Mouse (Mus musculus) kidney, embryonic 14.5 days (tissue): Measurements from ENCODE around the gene Pla2g2c. TPM values are rescaled to one million over a fixed set of nuclear protein-coding genes. Genes with fewer than 3 reads are reported as not detected.

Experiments
- ATAC-seq: fragments of 200-750 bp; cut with Nextera tagmentation; 2 replicates; pipeline ENCODE4 v1.8.0; 2017; ENCODE audit warnings: moderate number of reproducible peaks, mild to moderate bottlenecking, moderate TSS enrichment, moderate library complexity; ENCODE audit not compliant: low FRiP score, low TSS enrichment
- H3K27ac ChIP-seq: fragments of 300-500 bp; sonication (generic); 2 replicates; pipeline ENCODE4 v1.5.1; 2014; ENCODE audit warnings: low read depth, mild to moderate bottlenecking, low read length, moderate library complexity, mixed read lengths
- H3K27me3 ChIP-seq: fragments of 300-500 bp; sonication (generic); 2 replicates; pipeline ENCODE4 v1.6.1; 2014; ENCODE audit warnings: mild to moderate bottlenecking, low read length; ENCODE audit not compliant: control insufficient read depth, insufficient read depth
- H3K36me3 ChIP-seq: fragments of 300-500 bp; sonication (generic); 2 replicates; pipeline ENCODE4 v1.6.1; 2014; ENCODE audit warnings: low read length, mixed read lengths; ENCODE audit not compliant: control insufficient read depth, insufficient read depth
- H3K4me1 ChIP-seq: fragments of 300-500 bp; sonication (generic); 2 replicates; pipeline ENCODE4 v1.6.1; 2014; ENCODE audit warnings: low read length, mixed read lengths; ENCODE audit not compliant: control insufficient read depth, insufficient read depth
- H3K4me2 ChIP-seq: fragments of 300-500 bp; sonication (generic); replicated peaks from 2 replicates; pipeline ENCODE4 v1.6.1; 2014; ENCODE audit warnings: low read depth, mild to moderate bottlenecking, low read length
- H3K4me3 ChIP-seq: fragments of 300-500 bp; sonication (generic); 2 replicates; pipeline ENCODE4 v1.5.1; 2014; ENCODE audit warnings: mild to moderate bottlenecking, low read length
- H3K9ac ChIP-seq: fragments of 300-500 bp; sonication (generic); 2 replicates; pipeline ENCODE4 v1.6.1; 2014; ENCODE audit warnings: low read depth, mild to moderate bottlenecking, low read length, moderate library complexity
- H3K9me3 ChIP-seq: fragments of 300-500 bp; sonication (generic); 2 replicates; pipeline ENCODE4 v1.6.1; 2016; ENCODE audit warnings: low read length; ENCODE audit not compliant: control insufficient read depth
- WGBS: fragments of 180-500 bp; shearing (Covaris S2); extraction: QIAGEN DNeasy Blood & Tissue Kit; methylation state at CpG from one replicate; pipeline ENCODE4 v1.1.7; 2014; 5-methylcytosine and 5-hydroxymethylcytosine counted together
- polyA plus RNA-seq: library from polyadenylated mRNA; unstranded; fragments of >200 nt; fragmentation: Nextera tagmentation; extraction: Ambion mirVana; gene quantifications from 2 replicates; pipeline ENCODE4 v1.2.1, GENCODE M21; 2014

Pla2g2c gene
- polyA plus RNA-seq, 1 experiment from 2014 or later, result 0.81 TPM

DNA sequence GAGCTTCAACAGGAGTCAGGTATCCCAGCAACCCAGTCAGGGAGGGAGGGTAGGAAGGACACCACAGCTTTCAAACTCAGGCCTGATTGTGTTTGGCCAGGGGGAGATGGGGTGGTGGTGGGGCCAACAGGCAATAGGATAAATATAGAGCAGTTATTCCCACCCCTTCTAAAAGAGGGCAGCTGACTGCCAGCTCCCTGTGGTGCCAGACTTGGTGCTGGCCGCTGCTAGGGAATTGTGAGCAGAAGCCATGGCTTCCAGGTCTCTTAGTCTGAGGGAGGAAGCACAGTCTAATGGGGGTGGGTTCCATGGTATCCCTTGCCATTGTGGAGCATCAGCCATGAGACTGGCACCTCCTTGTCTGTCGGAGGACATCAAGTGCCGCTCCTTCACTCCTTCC, 29.0 kb downstream of the Pla2g2c start:
- Histone ChIP-seq H3K9me3 (no peaks in the 10 kb centered on the region), H3K4me1 (no peaks in the 10 kb centered on the region), H3K36me3 (no peaks in the 10 kb centered on the region), H3K4me3 (no peak overlapping the region), H3K4me2 (no peak overlapping the region), H3K27ac (no peak overlapping the region), H3K9ac (no peak overlapping the region), H3K27me3 (no peaks in the 10 kb centered on the region)
- no peak for ATAC-seq
- 92% methylated on average over 3 of the region's 3 CpGs for WGBS

DNA sequence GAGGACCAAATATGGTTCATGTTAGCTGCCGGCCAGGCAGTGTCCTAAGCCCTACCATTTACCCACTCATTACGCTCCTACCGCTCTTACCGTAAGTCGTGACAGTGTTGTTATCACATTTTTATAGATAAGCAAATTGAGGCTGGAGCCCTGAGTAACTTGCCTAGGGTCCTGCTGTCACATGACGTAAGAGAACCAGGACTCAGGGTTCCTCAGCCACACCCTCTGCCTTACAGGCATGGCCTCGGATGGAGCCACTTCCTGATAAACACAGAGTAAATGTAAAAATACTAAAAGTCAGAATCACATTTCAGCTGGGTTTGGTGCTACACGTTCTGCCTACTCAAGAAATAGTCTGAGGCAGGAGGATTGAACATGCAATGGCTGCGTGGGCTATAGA, 29.8 kb downstream of the Pla2g2c start:
- ATAC-seq, result no peak
- 79% methylated on average over 9 of the region's 9 CpGs for WGBS
- Histone ChIP-seq H3K9me3 (no peaks in the 10 kb centered on the region), H3K36me3 (no peaks in the 10 kb centered on the region), H3K4me2 (no peak overlapping the region), H3K4me1 (no peaks in the 10 kb centered on the region), H3K4me3 (no peak overlapping the region), H3K27ac (no peak overlapping the region), H3K9ac (no peak overlapping the region), H3K27me3 (no peaks in the 10 kb centered on the region)

GRCm38 (mm10) chr4:138755439-138755838, 30.8 kb downstream of the Pla2g2c start:
- no peaks in the 10 kb centered on the region for H3K36me3 ChIP-seq
- no peaks in the 10 kb centered on the region for H3K4me1 ChIP-seq
- no peaks in the 10 kb centered on the region for H3K9me3 ChIP-seq
- H3K4me2 ChIP-seq, result no peak overlapping the region
- ATAC-seq, result no peak
- H3K9ac ChIP-seq, result no peak overlapping the region
- no peaks in the 10 kb centered on the region for H3K27me3 ChIP-seq
- H3K27ac ChIP-seq, result no peak overlapping the region
- H3K4me3 ChIP-seq, result no peak overlapping the region
- WGBS, result 79% methylated on average over 4 of the region's 4 CpGs

GRCm38 (mm10) chr4:138755983-138756382, 31.4 kb downstream of the Pla2g2c start:
- WGBS, result 90% methylated on average over 11 of the region's 11 CpGs
- H3K4me2 ChIP-seq, result no peak overlapping the region
- ATAC-seq, result no peak

GRCm38 (mm10) chr4:138757416-138757815, 32.8 kb downstream of the Pla2g2c start, which contains the start of gene Pla2g2f:
Gene Pla2g2f, minus strand, starts transcription at chr4:138757626.
- no peaks in the 10 kb centered on the region for H3K27me3 ChIP-seq

More at GRCm38 (mm10) chr4:138755983-138756382, 31.4 kb downstream of the Pla2g2c start:
- H3K27me3 ChIP-seq, result no peaks in the 10 kb centered on the region
- H3K36me3 ChIP-seq, result no peaks in the 10 kb centered on the region
- no peak overlapping the region for H3K27ac ChIP-seq
- H3K4me3 ChIP-seq, result no peak overlapping the region
- no peak overlapping the region for H3K9ac ChIP-seq
- H3K4me1 ChIP-seq, result no peaks in the 10 kb centered on the region
- H3K9me3 ChIP-seq, result no peaks in the 10 kb centered on the region

DNA sequence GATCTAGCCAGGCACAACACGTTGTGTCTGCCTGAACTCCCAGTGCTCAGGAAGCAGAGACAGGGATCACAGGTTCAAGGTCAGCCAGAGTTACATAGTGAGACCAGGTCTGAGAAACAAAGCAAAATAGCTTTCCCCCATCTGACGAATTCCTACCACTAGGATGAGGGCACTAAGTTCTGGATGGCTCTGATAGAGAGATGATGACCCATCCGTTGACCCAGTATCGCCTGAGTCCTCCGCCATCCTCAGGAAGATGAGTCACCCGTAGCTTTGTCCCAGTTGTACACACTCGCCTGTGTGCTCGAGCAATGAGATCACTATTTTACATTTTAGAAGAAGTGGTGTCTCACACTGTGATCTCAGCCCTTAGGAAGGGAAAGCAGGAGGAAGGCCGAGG, 37.7 kb downstream of the Pla2g2c start:
- Histone ChIP-seq H3K4me2 (no peak overlapping the region), H3K27me3 (no peaks in the 10 kb centered on the region), H3K9me3 (no peaks in the 10 kb centered on the region), H3K4me3 (no peak overlapping the region), H3K9ac (no peak overlapping the region), H3K36me3 (no peaks in the 10 kb centered on the region), H3K4me1 (0 out of 2 replicates have a peak, but pooled peaks cover 2% of the 10 kb centered on the region), H3K27ac (no peak overlapping the region)
- 77% methylated on average over 9 of the region's 9 CpGs for WGBS
- no peak for ATAC-seq

More at GRCm38 (mm10) chr4:138757416-138757815, 32.8 kb downstream of the Pla2g2c start, which contains the start of gene Pla2g2f:
- Histone ChIP-seq H3K4me3 (no peak within 1 kb of the TSS), H3K9ac (no peak within 1 kb of the TSS), H3K27ac (no peak within 1 kb of the TSS), H3K4me1 (no peaks in the 10 kb centered on the region), H3K36me3 (no peaks in the 10 kb centered on the region), H3K9me3 (no peaks in the 10 kb centered on the region), H3K4me2 (no peak within 1 kb of the TSS)
- ATAC-seq, result no peak
- WGBS, result 68% methylated on average over 8 of the region's 8 CpGs

GRCm38 (mm10) chr4:138771970-138772369, 47.4 kb downstream of the Pla2g2c start:
- 0 out of 2 replicates have a peak, but pooled peaks cover under 1% of the 10 kb centered on the region for H3K4me1 ChIP-seq
- no peak overlapping the region for H3K4me2 ChIP-seq
- WGBS, result 83% methylated on average over 10 of the region's 10 CpGs
- no peaks in the 10 kb centered on the region for H3K9me3 ChIP-seq
- no peak for ATAC-seq
- H3K9ac ChIP-seq, result no peak overlapping the region
- H3K36me3 ChIP-seq, result no peaks in the 10 kb centered on the region
- H3K27ac ChIP-seq, result no peak overlapping the region
- no peak overlapping the region for H3K4me3 ChIP-seq
- H3K27me3 ChIP-seq, result no peaks in the 10 kb centered on the region

DNA sequence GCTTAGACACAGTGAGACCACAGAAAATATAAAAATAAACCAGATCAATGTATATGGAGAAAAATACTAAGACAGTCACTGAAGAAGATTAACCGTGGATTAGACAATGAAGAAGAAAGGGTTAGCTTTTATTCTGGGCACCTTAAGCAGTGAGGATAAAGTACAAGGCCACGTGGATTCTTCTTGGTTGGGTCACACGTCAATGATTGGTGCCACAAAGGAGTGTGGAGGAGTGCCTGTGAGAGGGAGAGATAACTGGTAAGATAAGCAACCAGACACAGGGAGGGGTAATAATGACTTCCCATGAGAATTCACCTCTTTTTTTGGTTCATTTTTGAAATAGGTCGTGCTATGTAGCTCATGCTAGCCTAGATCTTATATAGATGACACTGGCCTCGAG, 47.8 kb downstream of the Pla2g2c start:
- ATAC-seq, result no peak
- no peaks in the 10 kb centered on the region for H3K9me3 ChIP-seq
- 66% methylated on average over 5 of the region's 5 CpGs for WGBS

DNA sequence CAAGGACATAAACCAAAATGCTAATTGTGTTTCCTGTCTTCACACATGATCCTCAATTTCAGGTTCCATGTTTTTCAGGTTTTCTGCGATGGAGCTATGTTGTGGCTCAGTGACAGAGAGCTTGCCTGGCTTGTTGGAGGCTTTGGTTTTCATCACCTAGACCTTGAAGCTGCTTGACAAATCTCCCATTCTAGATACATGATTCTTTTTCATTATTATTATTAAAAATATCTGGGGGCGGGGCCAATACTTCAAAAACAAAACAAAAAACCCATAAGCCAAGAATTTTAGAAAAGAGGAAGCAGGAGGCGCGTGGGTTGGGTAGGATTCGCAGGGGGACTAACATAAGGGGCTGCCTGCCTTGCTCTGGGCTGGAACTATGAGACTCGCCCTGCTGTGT, 50.8 kb downstream of the Pla2g2c start, which contains the start of gene Pla2g2d:
Gene Pla2g2d, plus strand, starts transcription at position 301 of the 400 bp plus-strand sequence.
- Histone ChIP-seq H3K4me2 (no peak within 1 kb of the TSS), H3K9me3 (no peaks in the 10 kb centered on the region), H3K9ac (no peak within 1 kb of the TSS), H3K4me1 (no peaks in the 10 kb centered on the region; the same call in 1 of the 2 replicates), H3K36me3 (no peaks in the 10 kb centered on the region), H3K27ac (no peak within 1 kb of the TSS), H3K27me3 (no peaks in the 10 kb centered on the region), H3K4me3 (no peak within 1 kb of the TSS)
- no peak for ATAC-seq
- 84% methylated on average over 6 of the region's 6 CpGs for WGBS

More for the DNA sequence above, 47.8 kb downstream of the Pla2g2c start:
- Histone ChIP-seq H3K4me2 (no peak overlapping the region), H3K27me3 (no peaks in the 10 kb centered on the region), H3K4me3 (no peak overlapping the region), H3K9ac (no peak overlapping the region), H3K36me3 (no peaks in the 10 kb centered on the region), H3K4me1 (no peaks in the 10 kb centered on the region), H3K27ac (no peak overlapping the region)
